Mouse (Mus musculus): Measurements from ENCODE around the gene Dlec1. TPM values are rescaled to one million over a fixed set of nuclear protein-coding genes. Genes with fewer than 3 reads are reported as not detected.

The Dlec1 gene
- polyA plus RNA-seq, 1 experiment = 2.4 TPM

DNA sequence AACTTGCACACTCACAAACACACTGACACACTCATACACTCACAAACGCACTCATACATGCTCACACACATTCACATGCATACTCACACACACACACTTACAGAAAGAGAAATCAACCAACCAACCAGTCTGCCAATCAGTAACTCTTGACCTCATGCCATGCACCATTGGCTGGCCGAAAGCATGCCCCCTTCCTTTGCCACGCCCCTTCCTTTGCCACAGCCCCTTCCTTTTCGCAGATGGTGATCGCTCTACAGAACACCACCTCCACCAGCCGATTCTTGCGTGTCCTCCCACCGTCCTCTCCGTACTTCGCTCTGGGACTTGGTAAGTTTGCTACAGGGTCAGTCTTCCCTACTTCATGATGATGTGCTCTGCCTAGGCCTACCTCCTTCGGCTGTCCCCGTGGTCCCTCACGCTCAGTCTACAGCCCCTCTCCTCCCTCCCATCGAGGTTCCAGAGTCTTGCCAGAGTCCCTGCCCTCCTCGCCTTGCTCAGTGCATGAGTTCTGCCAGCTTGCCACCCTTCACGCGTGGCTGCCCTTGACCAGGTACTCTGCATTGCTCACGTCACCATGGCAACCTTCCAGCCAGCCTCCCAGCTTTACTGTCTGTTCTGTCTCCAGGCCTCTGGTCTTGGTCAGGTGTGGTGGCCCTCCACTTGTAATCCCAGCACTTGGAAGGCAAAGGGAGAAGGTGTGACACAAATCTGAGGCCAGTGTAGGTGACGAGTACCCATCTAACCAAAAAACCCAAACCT is 17.3 kb downstream of the Dlec1 start:
- Histone ChIP-seq H3K4me3 (ENCODE audit: low read depth, low read length) (no peak overlapping the region), H3K4me1 (ENCODE audit: control insufficient read depth, insufficient read depth, low read length) (no peaks in the 10 kb centered on the region), H3K9ac (ENCODE audit: low read depth, poor library complexity, severe bottlenecking) (no peak overlapping the region), H3K27ac (ENCODE audit: insufficient read depth, low read length) (no peak overlapping the region), H3K27me3 (ENCODE audit: control insufficient read depth, insufficient read depth, low read length, poor library complexity, severe bottlenecking) (no peaks in the 10 kb centered on the region), H3K36me3 (ENCODE audit: control insufficient read depth, insufficient read depth, low read length, poor library complexity, severe bottlenecking) (no peaks in the 10 kb centered on the region), H3K9me3 (replicated peaks; ENCODE audit: control insufficient read depth, insufficient read depth, low read length, poor library complexity, severe bottlenecking) (no peaks in the 10 kb centered on the region)
- TF ChIP-seq CTCF (IDR thresholded peaks at IDR 0.05; ENCODE audit: low read depth, low read length) (no peak), EP300 (IDR thresholded peaks at IDR 0.05; ENCODE audit: insufficient read depth, low read depth, low read length) (no peak), POLR2A (IDR thresholded peaks at IDR 0.05; ENCODE audit: insufficient read depth, low read length) (no peak)

GRCm38 (mm10) chr9:119120168-119120560 is 17.9 kb downstream of the Dlec1 start:
- Histone ChIP-seq H3K9ac (ENCODE audit: low read depth, poor library complexity, severe bottlenecking) (no peak overlapping the region), H3K4me3 (ENCODE audit: low read depth, low read length) (no peak overlapping the region), H3K4me1 (ENCODE audit: control insufficient read depth, insufficient read depth, low read length) (no peaks in the 10 kb centered on the region), H3K36me3 (ENCODE audit: control insufficient read depth, insufficient read depth, low read length, poor library complexity, severe bottlenecking) (no peaks in the 10 kb centered on the region), H3K27me3 (ENCODE audit: control insufficient read depth, insufficient read depth, low read length, poor library complexity, severe bottlenecking) (no peaks in the 10 kb centered on the region), H3K27ac (ENCODE audit: insufficient read depth, low read length) (no peak overlapping the region), H3K9me3 (replicated peaks; ENCODE audit: control insufficient read depth, insufficient read depth, low read length, poor library complexity, severe bottlenecking) (no peaks in the 10 kb centered on the region)
- no peak for TF ChIP-seq CTCF (IDR thresholded peaks at IDR 0.05; ENCODE audit: low read depth, low read length)
- no peak for TF ChIP-seq EP300 (IDR thresholded peaks at IDR 0.05; ENCODE audit: insufficient read depth, low read depth, low read length)
- TF ChIP-seq POLR2A (IDR thresholded peaks at IDR 0.05; ENCODE audit: insufficient read depth, low read length) = no peak

- Histone ChIP-seq H3K4me1 (ENCODE audit: control insufficient read depth, insufficient read depth, low read length) (no peaks in the 10 kb centered on the region), H3K27ac (ENCODE audit: insufficient read depth, low read length) (no peak overlapping the region), H3K4me3 (ENCODE audit: low read depth, low read length) (no peak overlapping the region), H3K36me3 (ENCODE audit: control insufficient read depth, insufficient read depth, low read length, poor library complexity, severe bottlenecking) (no peaks in the 10 kb centered on the region), H3K27me3 (ENCODE audit: control insufficient read depth, insufficient read depth, low read length, poor library complexity, severe bottlenecking) (no peaks in the 10 kb centered on the region), H3K9me3 (replicated peaks; ENCODE audit: control insufficient read depth, insufficient read depth, low read length, poor library complexity, severe bottlenecking) (no peaks in the 10 kb centered on the region), H3K9ac (ENCODE audit: low read depth, poor library complexity, severe bottlenecking) (no peak overlapping the region)
- TF ChIP-seq CTCF (IDR thresholded peaks at IDR 0.05; ENCODE audit: low read depth, low read length) (no peak), POLR2A (IDR thresholded peaks at IDR 0.05; ENCODE audit: insufficient read depth, low read length) (no peak), EP300 (IDR thresholded peaks at IDR 0.05; ENCODE audit: insufficient read depth, low read depth, low read length) (no peak)
Measured at GRCm38 (mm10) chr9:119122596-119123369, 20.5 kb downstream of the Dlec1 start.

DNA sequence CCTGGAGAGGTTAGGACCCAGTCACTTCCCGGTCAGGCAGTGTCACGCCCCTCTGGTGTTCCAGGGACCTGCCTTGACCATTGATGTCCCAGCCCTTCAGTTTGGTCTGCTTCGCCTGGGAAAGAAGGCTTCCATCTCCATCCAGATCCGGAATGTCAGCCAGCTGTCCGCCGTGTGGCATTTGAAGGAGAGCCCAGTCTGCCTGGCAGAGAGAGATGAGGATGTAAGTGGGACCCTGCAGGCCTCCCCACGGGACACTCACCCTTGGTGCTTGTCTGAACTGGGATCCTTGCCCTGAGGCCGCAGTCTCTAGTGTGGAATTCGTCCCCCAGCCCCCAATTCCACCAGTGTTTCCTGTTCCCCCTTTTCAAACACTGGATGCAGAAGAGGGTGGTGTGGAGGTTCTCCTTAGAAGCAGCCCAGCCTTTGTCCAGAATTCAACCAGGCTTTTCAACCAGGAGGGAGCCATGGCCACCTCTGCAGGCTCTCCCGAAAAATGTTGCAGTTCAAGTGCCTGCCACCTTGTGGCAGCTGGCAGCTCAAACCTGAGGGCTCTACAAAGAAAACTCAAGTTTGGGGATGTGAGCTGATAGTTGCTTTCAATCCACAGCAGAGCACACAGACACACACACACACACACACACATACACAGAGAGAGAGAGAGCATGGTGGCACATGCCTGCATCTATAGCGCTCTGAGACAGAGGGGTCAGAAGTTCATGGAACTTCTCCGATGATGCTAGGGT is 26.3 kb downstream of the Dlec1 start:
- Histone ChIP-seq H3K4me3 (ENCODE audit: low read depth, low read length) (no peak overlapping the region), H3K27me3 (ENCODE audit: control insufficient read depth, insufficient read depth, low read length, poor library complexity, severe bottlenecking) (no peaks in the 10 kb centered on the region), H3K36me3 (ENCODE audit: control insufficient read depth, insufficient read depth, low read length, poor library complexity, severe bottlenecking) (no peaks in the 10 kb centered on the region), H3K9ac (ENCODE audit: low read depth, poor library complexity, severe bottlenecking) (no peak overlapping the region), H3K4me1 (ENCODE audit: control insufficient read depth, insufficient read depth, low read length) (no peaks in the 10 kb centered on the region), H3K9me3 (replicated peaks; ENCODE audit: control insufficient read depth, insufficient read depth, low read length, poor library complexity, severe bottlenecking) (no peaks in the 10 kb centered on the region), H3K27ac (ENCODE audit: insufficient read depth, low read length) (no peak overlapping the region)
- TF ChIP-seq POLR2A (IDR thresholded peaks at IDR 0.05; ENCODE audit: insufficient read depth, low read length) = no peak
- TF ChIP-seq CTCF (IDR thresholded peaks at IDR 0.05; ENCODE audit: low read depth, low read length) = no peak
- no peak for TF ChIP-seq EP300 (IDR thresholded peaks at IDR 0.05; ENCODE audit: insufficient read depth, low read depth, low read length)

- no peak for TF ChIP-seq POLR2A (IDR thresholded peaks at IDR 0.05; ENCODE audit: insufficient read depth, low read length)
- no peak for TF ChIP-seq EP300 (IDR thresholded peaks at IDR 0.05; ENCODE audit: insufficient read depth, low read depth, low read length)
- TF ChIP-seq CTCF (IDR thresholded peaks at IDR 0.05; ENCODE audit: low read depth, low read length) = no peak
- H3K9ac ChIP-seq (ENCODE audit: low read depth, poor library complexity, severe bottlenecking) = no peak overlapping the region
- H3K4me3 ChIP-seq (ENCODE audit: low read depth, low read length) = no peak overlapping the region
- H3K27me3 ChIP-seq (ENCODE audit: control insufficient read depth, insufficient read depth, low read length, poor library complexity, severe bottlenecking) = no peaks in the 10 kb centered on the region
- no peaks in the 10 kb centered on the region for H3K4me1 ChIP-seq (ENCODE audit: control insufficient read depth, insufficient read depth, low read length)
- H3K36me3 ChIP-seq (ENCODE audit: control insufficient read depth, insufficient read depth, low read length, poor library complexity, severe bottlenecking) = no peaks in the 10 kb centered on the region
- H3K27ac ChIP-seq (ENCODE audit: insufficient read depth, low read length) = no peak overlapping the region
- H3K9me3 ChIP-seq (replicated peaks; ENCODE audit: control insufficient read depth, insufficient read depth, low read length, poor library complexity, severe bottlenecking) = no peaks in the 10 kb centered on the region
Measured at GRCm38 (mm10) chr9:119130692-119131091, 28.4 kb downstream of the Dlec1 start.

Measured in ES-Bruce4 (cell line).